ENCODE assay signal across 19 mouse cellular contexts in the genomic region with DNA sequence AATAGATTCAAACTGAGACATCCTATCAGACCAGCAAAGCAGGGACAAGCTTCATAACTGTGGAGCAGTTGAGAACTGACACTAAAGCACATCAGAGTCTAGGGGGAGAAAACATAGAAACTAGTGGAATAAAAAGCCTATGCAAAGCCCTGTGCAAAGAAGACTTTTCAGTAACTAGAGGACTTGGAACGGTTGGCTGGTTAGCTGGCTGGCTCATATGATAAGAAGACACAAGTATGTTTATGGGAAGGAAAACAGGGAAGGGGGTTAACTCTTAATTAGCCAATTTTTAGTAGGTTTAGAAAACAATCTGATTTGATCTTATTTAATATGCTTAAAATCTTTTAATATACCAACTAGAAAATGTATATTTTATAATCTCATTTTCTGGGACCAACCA. TPM values are rescaled to one million over a fixed set of nuclear protein-coding genes. Genes with fewer than 3 reads are reported as not detected.
DNase-seq lines count a peak whose midpoint lies in the region; ATAC-seq and TF ChIP-seq lines count a peak whose summit lies in the region.
"Had no signal": no experiment of that assay in that cellular context is flagged by ENCODE, and none has a peak within 500 bp of the region (broad histone marks: within the 10 kb centered on the region; RNA-seq: fewer than 3 reads in every experiment).

No protein-coding gene starts in this region.

- no peak for TF ChIP-seq RAD21 in CH12.LX (IDR thresholded peaks at IDR 0.05; ENCODE audit: low read depth, low read length)
- no peak for TF ChIP-seq RAD21 in MEL (IDR thresholded peaks at IDR 0.05; ENCODE audit: low read depth, low read length)

- TF ChIP-seq CTCF in heart, adult 2 months (IDR thresholded peaks at IDR 0.05), result no peak
- TF ChIP-seq CTCF in CH12.LX (conservative IDR thresholded peaks at IDR 0.05 in 1 of 2, IDR thresholded peaks at IDR 0.05 in 1 of 2; ENCODE audit: low read depth in 2 of 2, low read length in 2 of 2) (no peak), MEL (IDR thresholded peaks at IDR 0.05 in 2 of 3, conservative IDR thresholded peaks at IDR 0.05 in 1 of 3; ENCODE audit: control insufficient read depth in 1 of 3, insufficient read depth in 1 of 3, low read depth in 2 of 3, low read length in 3 of 3, poor library complexity in 1 of 3, severe bottlenecking in 1 of 3) (no peak)

- H3K4me1 ChIP-seq in heart, embryonic 13.5 days, result peaks cover 18% of the 10 kb centered on the region
- peaks cover 2% of the 10 kb centered on the region for H3K4me1 ChIP-seq in heart, adult 2 months (ENCODE audit: control insufficient read depth, insufficient read depth, low read length)
- H3K4me1 ChIP-seq in CH12.LX (ENCODE audit: control insufficient read depth in 1 of 2, insufficient read depth in 2 of 2) (peaks cover 9 to 51% of the 10 kb centered on the region in 2 experiments; a peak in 3 of 4 replicates), MEL (ENCODE audit: control insufficient read depth in 1 of 2, insufficient read depth in 2 of 2, low read length in 2 of 2) (peaks cover 14 to 19% of the 10 kb centered on the region in 2 experiments)
- peaks cover 7% of the 10 kb centered on the region for H3K4me1 ChIP-seq in liver, embryonic 16.5 days (ENCODE audit: control insufficient read depth, low read depth, low read length)
- H3K4me1 ChIP-seq in midbrain, embryonic 16.5 days (ENCODE audit: control insufficient read depth, insufficient read depth, low read length), result no peaks in the 10 kb centered on the region
- H3K4me1 ChIP-seq: embryonic facial prominence, embryonic 10.5 days; hindbrain, embryonic 10.5 days had no signal

- in situ Hi-C loops in CH12.LX (cut with MboI; ENCODE audit: low pct_ligation_motif_present, low pct_unique_long_range_greater_than_20kb, low sequenced_read_pairs), result no loop called here

- TF ChIP-seq POLR2A in heart, adult 2 months (IDR thresholded peaks at IDR 0.05; ENCODE audit: insufficient read depth, low read depth, low read length), result no peak
- TF ChIP-seq POLR2A in CH12.LX (IDR thresholded peaks at IDR 0.05; ENCODE audit: low read depth, low read length), result no peak
- TF ChIP-seq POLR2A in MEL (IDR thresholded peaks at IDR 0.05; ENCODE audit: control insufficient read depth in 1 of 2, insufficient read depth in 1 of 2, low read depth in 1 of 2, low read length in 2 of 2, poor library complexity in 1 of 2), result no peak

- 7% methylated on average over 1 of the region's 1 CpGs for whole genome bisulfite sequencing in heart, embryonic 13.5 days
- WGBS in heart, adult 2 months, result 22% methylated on average over 1 of the region's 1 CpGs
- WGBS in liver, embryonic 16.5 days (ENCODE audit: insufficient replicate concordance), result 5% methylated on average over 1 of the region's 1 CpGs
- WGBS in midbrain, embryonic 16.5 days, result 58% methylated on average over 1 of the region's 1 CpGs

- no peak overlapping the region for H3K4me3 ChIP-seq in heart, embryonic 13.5 days
- no peak overlapping the region for H3K4me3 ChIP-seq in heart, adult 2 months
- H3K4me3 ChIP-seq in CH12.LX (replicated peaks in 1 of 3; ENCODE audit: low read depth in 2 of 3, low read length in 2 of 3, poor library complexity in 1 of 3) (no peak overlapping the region), MEL (ENCODE audit: control insufficient read depth in 1 of 2, insufficient read depth in 1 of 2, low read depth in 2 of 2, low read length in 2 of 2) (peak overlapping the region in 1 of 2 experiments; percentile 41; a peak in 1 of 4 replicates)
- no peak overlapping the region for H3K4me3 ChIP-seq in liver, embryonic 16.5 days (ENCODE audit: low read depth, low read length)
- no peak overlapping the region for H3K4me3 ChIP-seq in midbrain, embryonic 16.5 days (ENCODE audit: low read depth, low read length)
- H3K4me3 ChIP-seq: embryonic facial prominence, embryonic 10.5 days; hindbrain, embryonic 10.5 days had no signal

- dilution Hi-C loops in CH12.LX (cut with MboI; ENCODE audit: extremely low pct_ligation_motif_present, extremely low pct_unique_long_range_greater_than_20kb, low sequenced_read_pairs), result no loop called here

- intact Hi-C loops in heart, adult 2 months (cut with DNase I), result no loop called here

- 0 out of 2 replicates have a peak overlapping the region, but pooled peaks have one; percentile 4 for H3K27ac ChIP-seq in heart, embryonic 13.5 days (replicated peaks)
- no peak overlapping the region; the same call in 1 of the 2 replicates for H3K27ac ChIP-seq in heart, adult 2 months
- no peak overlapping the region for H3K27ac ChIP-seq in CH12.LX (ENCODE audit: insufficient read depth, low read depth)
- H3K27ac ChIP-seq in MEL (ENCODE audit: control insufficient read depth, low read depth, low read length), result peak overlapping the region; percentile 81
- peak overlapping the region; percentile 24; the same call in 1 of the 2 replicates for H3K27ac ChIP-seq in liver, embryonic 16.5 days (ENCODE audit: low read length)
- no peak overlapping the region for H3K27ac ChIP-seq in midbrain, embryonic 16.5 days (ENCODE audit: low read length)
- H3K27ac ChIP-seq: embryonic facial prominence, embryonic 10.5 days; hindbrain, embryonic 10.5 days; macrophage had no signal

- H3K36me3 ChIP-seq in heart, embryonic 13.5 days, result no peaks in the 10 kb centered on the region
- H3K36me3 ChIP-seq in heart, adult 2 months (ENCODE audit: control insufficient read depth, insufficient read depth, low read length), result peaks cover 9% of the 10 kb centered on the region
- no peaks in the 10 kb centered on the region for H3K36me3 ChIP-seq in CH12.LX (replicated peaks in 1 of 2; ENCODE audit: control insufficient read depth in 1 of 2, insufficient read depth in 1 of 2, low read length in 1 of 2)
- peaks cover 0 to 26% of the 10 kb centered on the region in 2 experiments; a peak in 2 of 4 replicates for H3K36me3 ChIP-seq in MEL (ENCODE audit: control insufficient read depth in 1 of 2, insufficient read depth in 2 of 2, low read length in 2 of 2)
- H3K36me3 ChIP-seq in liver, embryonic 16.5 days (ENCODE audit: control insufficient read depth, insufficient read depth), result no peaks in the 10 kb centered on the region
- no peaks in the 10 kb centered on the region; the same call in 1 of the 2 replicates for H3K36me3 ChIP-seq in midbrain, embryonic 16.5 days (ENCODE audit: control insufficient read depth, insufficient read depth, low read length)
- H3K36me3 ChIP-seq: embryonic facial prominence, embryonic 10.5 days; hindbrain, embryonic 10.5 days had no signal

- H3K79me2 ChIP-seq in heart, adult 2 months (replicated peaks; ENCODE audit: control insufficient read depth, insufficient read depth, low read length), result peaks cover 5% of the 10 kb centered on the region; the same call in 1 of the 2 replicates
- H3K79me2 ChIP-seq in CH12.LX (replicated peaks; ENCODE audit: control insufficient read depth, extremely low read depth, insufficient read depth, poor library complexity, severe bottlenecking), result 0 out of 2 replicates have a peak, but pooled peaks cover 3% of the 10 kb centered on the region
- H3K79me2 ChIP-seq in MEL (ENCODE audit: control insufficient read depth, insufficient read depth, low read length, poor library complexity), result no peaks in the 10 kb centered on the region

- H3K9ac ChIP-seq in heart, embryonic 13.5 days, result no peak overlapping the region
- H3K9ac ChIP-seq in heart, adult 2 months (ENCODE audit: low read depth, low read length), result no peak overlapping the region
- H3K9ac ChIP-seq in CH12.LX (ENCODE audit: insufficient read depth, low read depth) (no peak overlapping the region), MEL (ENCODE audit: control insufficient read depth, low read depth, low read length, poor library complexity, severe bottlenecking) (no peak overlapping the region)
- no peak overlapping the region for H3K9ac ChIP-seq in liver, embryonic 16.5 days (ENCODE audit: low read depth, low read length)
- no peak overlapping the region for H3K9ac ChIP-seq in midbrain, embryonic 16.5 days (ENCODE audit: low read depth, low read length)

- no peaks in the 10 kb centered on the region for H3K27me3 ChIP-seq in heart, embryonic 13.5 days (replicated peaks)
- no peaks in the 10 kb centered on the region for H3K27me3 ChIP-seq in heart, adult 2 months (ENCODE audit: control insufficient read depth, insufficient read depth, low read length)
- H3K27me3 ChIP-seq in CH12.LX (replicated peaks), result no peaks in the 10 kb centered on the region
- H3K27me3 ChIP-seq in MEL (ENCODE audit: control insufficient read depth in 1 of 2, insufficient read depth in 2 of 2, low read length in 2 of 2), result no peaks in the 10 kb centered on the region
- no peaks in the 10 kb centered on the region for H3K27me3 ChIP-seq in liver, embryonic 16.5 days (ENCODE audit: control insufficient read depth, insufficient read depth, low read depth, low read length)
- H3K27me3 ChIP-seq in midbrain, embryonic 16.5 days (ENCODE audit: control insufficient read depth, insufficient read depth, low read depth, low read length), result no peaks in the 10 kb centered on the region

- no peaks in the 10 kb centered on the region for H3K9me3 ChIP-seq in heart, embryonic 13.5 days
- no peaks in the 10 kb centered on the region for H3K9me3 ChIP-seq in CH12.LX (replicated peaks; ENCODE audit: low read length)
- no peaks in the 10 kb centered on the region for H3K9me3 ChIP-seq in MEL (replicated peaks; ENCODE audit: insufficient read depth, low read length)
- H3K9me3 ChIP-seq in liver, embryonic 16.5 days (replicated peaks; ENCODE audit: control insufficient read depth, low read length), result no peaks in the 10 kb centered on the region
- H3K9me3 ChIP-seq in midbrain, embryonic 16.5 days (replicated peaks; ENCODE audit: control insufficient read depth, low read length, poor library complexity, severe bottlenecking), result no peaks in the 10 kb centered on the region
- H3K9me3 ChIP-seq: embryonic facial prominence, embryonic 10.5 days; hindbrain, embryonic 10.5 days had no signal

- TF ChIP-seq EP300 in heart, adult 2 months (IDR thresholded peaks at IDR 0.05; ENCODE audit: insufficient read depth, low read depth, low read length), result no peak
- TF ChIP-seq EP300 in CH12.LX (IDR thresholded peaks at IDR 0.05; ENCODE audit: low read length), result no peak
- peak; percentile 72 to 74 for TF ChIP-seq EP300 in MEL (IDR thresholded peaks at IDR 0.05; ENCODE audit: low read depth in 1 of 2, low read length in 2 of 2)

- DNase-seq in heart, adult 2 months, result no peak
- DNase-seq in CH12.LX (ENCODE audit: extremely low read depth), result peak; percentile 29
- DNase-seq in MEL (ENCODE audit: low read depth, low spot score), result peak; percentile 68
- DNase-seq in frontal cortex, adult 2 months (ENCODE audit: extremely low spot score in 1 of 2, low spot score in 1 of 2), result no peak
- DNase-seq: adrenal gland, postnatal 14 days; cerebellum, adult 9-10 months; gastrocnemius, postnatal 14 days; kidney, adult 9 months; kidney, postnatal 14 days; lung, adult 18-20 months had no signal

- H3K4me2 ChIP-seq in heart, embryonic 13.5 days, result no peak overlapping the region
- H3K4me2 ChIP-seq in CH12.LX (ENCODE audit: insufficient read depth, low read depth, poor library complexity, severe bottlenecking), result no peak overlapping the region
- no peak overlapping the region for H3K4me2 ChIP-seq in liver, embryonic 16.5 days (ENCODE audit: low read depth, low read length)
- no peak overlapping the region for H3K4me2 ChIP-seq in midbrain, embryonic 16.5 days (ENCODE audit: low read length)
- H3K4me2 ChIP-seq: midbrain, embryonic 11.5 days had no signal

- ATAC-seq in heart, embryonic 13.5 days (ENCODE audit: extremely low read depth, insufficient number of reproducible peaks, low FRiP score, low TSS enrichment), result no peak
- no peak for ATAC-seq in liver, embryonic 16.5 days (ENCODE audit: low read depth)
- ATAC-seq in midbrain, embryonic 16.5 days, result no peak
- ATAC-seq: hindbrain, embryonic 16.5 days; intestine, embryonic 16.5 days had no signal

RNA-seq across cellular contexts. Expression of a gene that starts 16.4 kb away (rescaled TPM):
- 3.9 and 4.6 TPM in 2 replicates for polyA plus RNA-seq in heart, embryonic 13.5 days (2015; fragmentation: Nextera tagmentation; extraction: Ambion mirVana)
- 10 to 100 TPM; 10.8 to 13.5 TPM for total RNA-seq in heart, adult 2 months (2021)
- polyA plus RNA-seq in heart, adult 2 months (2012; rRNA removed), result 2.1 and 6.1 TPM in 2 replicates
- 2.9 and 3.2 TPM in 2 replicates for total RNA-seq in CH12.LX (2012; rRNA removed)
- 4.8 and 6.1 TPM in 2 replicates for total RNA-seq in CH12.LX (2014; rRNA removed)
- polyA plus RNA-seq in CH12.LX (2012; ENCODE audit: insufficient read length, low read depth), result 6.1 and 6.2 TPM in 2 replicates
- total RNA-seq in MEL (2012; rRNA removed), result 0.92 and 1.6 TPM in 2 replicates
- polyA plus RNA-seq in MEL (2012; ENCODE audit: insufficient read depth in 1 of 2, insufficient read length in 2 of 2, low read depth in 1 of 2, low replicate concordance in 2 of 2, missing spikeins in 1 of 2), result 1 to 10 TPM in 1 of 2 experiments, not detected in 1; 3.3 TPM
- polyA plus RNA-seq in liver, embryonic 16.5 days (2015; fragmentation: Nextera tagmentation; extraction: Ambion mirVana), result 1.6 and 2.1 TPM in 2 replicates
- polyA plus RNA-seq in midbrain, embryonic 16.5 days (2015; fragmentation: Nextera tagmentation; extraction: Ambion mirVana), result 6.8 and 7.0 TPM in 2 replicates
- 11.3 and 13.8 TPM in 2 replicates for polyA plus RNA-seq in frontal cortex, adult 2 months (2012; rRNA removed)

Comparison
In these comparisons a context has a peak if more than half of its experiments do, and no peak if none do; other contexts are left out.
1. H3K27ac ChIP-seq: peak in heart, embryonic 13.5 days (single experiment), MEL (single experiment) and liver, embryonic 16.5 days (single experiment); none in heart, adult 2 months (single experiment), CH12.LX (single experiment) and midbrain, embryonic 16.5 days (single experiment).
2. DNase-seq: peak in CH12.LX (single experiment) and MEL (single experiment); none in heart, adult 2 months (0 of 2) and frontal cortex, adult 2 months (0 of 2).